Mouse (Mus musculus) lung, embryonic 14.5 days (tissue): Measurements from ENCODE around the gene Wdr5. TPM values are rescaled to one million over a fixed set of nuclear protein-coding genes. Genes with fewer than 3 reads are reported as not detected.
"Not testable (repeated sequence)": the region's sequence is repeated elsewhere in the genome, so short reads cannot be mapped to it uniquely, and the experiment has no call there.

ENCODE experiments used
- ATAC-seq: fragments of 200-750 bp; cut with Nextera tagmentation; 2 replicates; pipeline ENCODE4 v1.8.0; 2017; ENCODE audit warnings: mild to moderate bottlenecking, moderate TSS enrichment, moderate library complexity; ENCODE audit not compliant: insufficient read depth
- DNase-seq: peaks from one replicate; pipeline ENCODE4 v3.0.0-alpha.2; 2015
- H3K27ac ChIP-seq: fragments of 300-500 bp; sonication (generic); 2 replicates; pipeline ENCODE4 v1.5.1; 2014; ENCODE audit warnings: low read depth, mild to moderate bottlenecking, moderate library complexity
- H3K27me3 ChIP-seq: fragments of 300-500 bp; sonication (generic); 2 replicates; pipeline ENCODE4 v1.6.1; 2014; ENCODE audit warnings: low read length, control low read depth; ENCODE audit not compliant: insufficient read depth
- H3K36me3 ChIP-seq: fragments of 300-500 bp; sonication (generic); 2 replicates; pipeline ENCODE4 v1.6.1; 2014; ENCODE audit warnings: control low read depth; ENCODE audit not compliant: insufficient read depth
- H3K4me1 ChIP-seq: fragments of 300-500 bp; sonication (generic); 2 replicates; pipeline ENCODE4 v1.6.1; 2014; ENCODE audit warnings: antibody characterized with exemption, control low read depth; ENCODE audit not compliant: insufficient read depth
- H3K4me2 ChIP-seq: fragments of 300-500 bp; sonication (generic); 2 replicates; pipeline ENCODE4 v1.6.1; 2014; ENCODE audit warnings: mild to moderate bottlenecking
- H3K4me3 ChIP-seq: fragments of 300-500 bp; sonication (generic); 2 replicates; pipeline ENCODE4 v1.5.1; 2014; ENCODE audit warnings: low read depth, low read length
- H3K9ac ChIP-seq: fragments of 300-500 bp; sonication (generic); 2 replicates; pipeline ENCODE4 v1.6.1; 2014
- H3K9me3 ChIP-seq: fragments of 300-500 bp; sonication (generic); 2 replicates; pipeline ENCODE4 v1.6.1; 2016; ENCODE audit warnings: low read depth, low read length, control low read depth
- CTCF ChIP-seq: IDR thresholded peaks from 2 replicates; pipeline ENCODE4 v1.5.1; 2016; ENCODE audit warnings: antibody characterized with exemption, low read depth
- WGBS: fragments of 180-500 bp; shearing (Covaris S2); extraction: QIAGEN DNeasy Blood & Tissue Kit; methylation state at CpG from one replicate; pipeline ENCODE4 v1.1.7; 2014; 5-methylcytosine and 5-hydroxymethylcytosine counted together
- polyA plus RNA-seq: library from polyadenylated mRNA; unstranded; fragments of >200 nt; fragmentation: Nextera tagmentation; extraction: Ambion mirVana; gene quantifications from 2 replicates; pipeline ENCODE4 v1.2.1, GENCODE M21; 2014

Gene Wdr5
- polyA plus RNA-seq, 1 experiment from 2014 or later = 71.3 TPM

DNA sequence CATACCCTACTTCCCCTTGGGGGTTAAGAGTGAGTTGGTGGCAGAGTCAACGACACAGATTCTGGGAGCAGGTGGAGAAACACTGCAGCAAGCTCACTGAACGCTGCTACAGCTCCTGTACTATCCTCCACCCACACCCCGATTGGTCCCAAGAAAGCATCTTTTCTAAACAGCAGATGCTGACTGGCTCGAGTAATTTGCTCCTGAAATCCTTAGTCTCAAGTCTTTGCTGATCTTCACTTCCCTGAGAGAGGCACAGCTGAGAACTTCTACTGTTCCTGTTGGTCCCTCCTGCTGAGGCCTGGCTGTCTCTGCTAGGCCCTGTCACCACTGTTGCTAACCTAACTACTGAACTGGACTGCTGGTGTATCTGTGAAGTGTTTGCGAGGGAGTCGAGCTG, 29.7 kb downstream of the Wdr5 start:
- Histone ChIP-seq H3K4me1 (peaks cover 8% of the 10 kb centered on the region), H3K4me3 (no peak overlapping the region), H3K9me3 (no peaks in the 10 kb centered on the region), H3K4me2 (no peak overlapping the region), H3K27me3 (no peaks in the 10 kb centered on the region), H3K36me3 (no peaks in the 10 kb centered on the region), H3K9ac (no peak overlapping the region), H3K27ac (no peak overlapping the region)
- ATAC-seq (no peak), DNase-seq (no peak)
- WGBS = 76% methylated on average over 6 of the region's 6 CpGs
- TF ChIP-seq CTCF = no peak

GRCm38 (mm10) chr2:27545517-27545916, 30.6 kb downstream of the Wdr5 start:
- DNase-seq, H3K27ac ChIP-seq, H3K36me3 ChIP-seq, H3K9ac ChIP-seq, ATAC-seq, H3K4me3 ChIP-seq, H3K27me3 ChIP-seq, H3K9me3 ChIP-seq, H3K4me1 ChIP-seq, H3K4me2 ChIP-seq: not testable (repeated sequence)
- WGBS = 74% methylated on average over 3 of the region's 3 CpGs

DNA sequence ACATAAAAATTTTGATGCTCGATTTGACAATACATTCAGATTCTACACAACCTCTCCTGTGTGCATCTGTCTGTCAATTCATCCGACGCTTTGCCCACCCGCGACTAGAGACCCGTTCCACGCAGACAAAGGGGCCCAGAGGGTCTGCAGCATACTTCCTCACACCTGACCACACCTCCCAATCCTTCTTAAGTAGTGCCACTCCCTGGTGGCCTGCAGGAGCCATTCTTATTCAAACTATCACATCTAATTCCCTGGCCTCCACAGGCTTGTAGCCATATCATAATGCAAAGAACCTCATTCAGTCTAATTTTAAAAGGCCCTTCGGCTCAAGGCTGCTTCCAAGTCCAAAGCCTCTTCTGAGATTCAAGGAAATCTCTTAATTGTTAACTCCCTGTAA, 31.1 kb downstream of the Wdr5 start:
- not testable (repeated sequence) for H3K9me3 ChIP-seq, H3K9ac ChIP-seq, H3K4me1 ChIP-seq, DNase-seq, H3K27ac ChIP-seq, H3K27me3 ChIP-seq, H3K4me2 ChIP-seq, H3K36me3 ChIP-seq, H3K4me3 ChIP-seq, ATAC-seq
- WGBS = 90% methylated on average over 8 of the region's 8 CpGs

GRCm38 (mm10) chr2:27547326-27547725, 32.4 kb downstream of the Wdr5 start:
- no peak for DNase-seq
- Histone ChIP-seq H3K9me3 (no peaks in the 10 kb centered on the region), H3K4me2 (no peak overlapping the region), H3K27ac (no peak overlapping the region), H3K4me3 (no peak overlapping the region), H3K4me1 (no peaks in the 10 kb centered on the region), H3K9ac (no peak overlapping the region), H3K27me3 (no peaks in the 10 kb centered on the region), H3K36me3 (no peaks in the 10 kb centered on the region)
- no peak for ATAC-seq
- no peak for TF ChIP-seq CTCF
- 44% methylated on average over 1 of the region's 1 CpGs for WGBS

DNA sequence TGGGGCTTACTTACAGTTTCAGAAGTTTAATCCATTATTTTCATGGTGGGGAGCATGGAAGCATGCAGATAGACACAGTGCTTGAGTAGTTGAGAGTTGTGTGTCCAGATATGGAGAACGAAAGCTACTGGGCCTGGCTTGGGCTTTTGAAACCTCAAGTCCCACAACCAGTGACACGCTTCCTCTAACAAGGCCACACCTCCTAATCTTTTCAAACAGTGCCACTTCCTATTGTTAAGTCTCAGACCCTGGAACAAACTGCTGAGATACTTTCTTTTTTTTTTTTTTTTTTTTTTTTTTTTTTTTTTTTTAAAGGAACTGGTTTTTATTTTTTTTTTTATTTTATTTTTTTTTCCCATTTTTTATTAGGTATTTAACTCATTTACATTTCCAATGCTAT, 33.0 kb downstream of the Wdr5 start:
- Histone ChIP-seq H3K27me3 (no peaks in the 10 kb centered on the region), H3K4me3 (no peak overlapping the region), H3K4me1 (no peaks in the 10 kb centered on the region), H3K4me2 (no peak overlapping the region), H3K9ac (no peak overlapping the region), H3K36me3 (no peaks in the 10 kb centered on the region), H3K9me3 (no peaks in the 10 kb centered on the region), H3K27ac (no peak overlapping the region)
- ATAC-seq (no peak), DNase-seq (no peak)
- WGBS = 81% methylated on average over 2 of the region's 2 CpGs
- TF ChIP-seq CTCF = no peak

DNA sequence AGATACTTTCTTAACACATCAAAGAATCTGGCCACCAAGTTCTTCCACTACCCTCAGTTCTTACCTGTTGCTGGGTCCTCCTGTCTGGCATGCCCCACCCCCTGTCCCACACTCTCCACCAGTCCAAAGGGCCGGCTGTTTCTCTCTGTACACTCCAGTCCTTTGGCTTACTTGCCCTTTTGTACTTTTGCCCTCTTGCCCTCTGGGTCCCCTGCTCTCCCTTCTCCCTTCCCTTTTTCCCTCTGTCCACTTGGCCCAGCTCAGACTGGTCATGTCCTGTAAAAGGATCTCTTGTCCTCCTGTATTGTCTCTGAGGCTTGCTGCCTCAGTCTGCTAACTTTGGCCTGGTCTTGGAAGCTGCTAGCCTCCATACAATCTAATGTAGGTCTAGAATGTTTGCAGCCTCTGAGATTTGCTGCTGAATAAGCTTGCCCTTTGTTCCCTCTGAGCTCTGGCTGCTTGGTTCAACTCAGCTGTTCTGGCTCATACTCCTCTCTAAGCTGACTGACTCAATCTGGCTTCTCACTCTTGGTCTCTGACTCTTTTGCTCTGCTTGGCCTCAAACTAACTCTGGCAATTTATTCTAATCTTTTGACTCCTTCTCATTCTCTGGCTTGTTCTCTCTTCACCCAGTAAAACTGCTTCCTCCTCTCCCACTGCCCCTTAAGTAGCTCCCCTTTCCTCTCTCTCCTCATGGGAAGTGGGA, 33.9 kb downstream of the Wdr5 start:
- Histone ChIP-seq H3K9ac (no peak overlapping the region), H3K4me2 (no peak overlapping the region), H3K4me3 (no peak overlapping the region), H3K9me3 (no peaks in the 10 kb centered on the region), H3K4me1 (no peaks in the 10 kb centered on the region), H3K27ac (no peak overlapping the region), H3K27me3 (no peaks in the 10 kb centered on the region), H3K36me3 (no peaks in the 10 kb centered on the region)
- DNase-seq = no peak
- ATAC-seq = no peak
- 79% methylated on average over 1 of the region's 1 CpGs for WGBS
- TF ChIP-seq CTCF = no peak

GRCm38 (mm10) chr2:27552620-27553287, 37.8 kb downstream of the Wdr5 start:
- peak; percentile 99 for TF ChIP-seq CTCF
- no peaks in the 10 kb centered on the region for H3K27me3 ChIP-seq
- H3K9ac ChIP-seq = no peak overlapping the region
- WGBS = 10% methylated on average over 7 of the region's 7 CpGs
- H3K4me3 ChIP-seq = no peak overlapping the region
- H3K4me1 ChIP-seq = no peaks in the 10 kb centered on the region
- H3K27ac ChIP-seq = no peak overlapping the region
- DNase-seq (peak; percentile 94), ATAC-seq (0 out of 2 replicates have a peak, but pooled peaks have one; percentile 26)
- no peaks in the 10 kb centered on the region for H3K36me3 ChIP-seq
- no peaks in the 10 kb centered on the region for H3K9me3 ChIP-seq
- H3K4me2 ChIP-seq = no peak overlapping the region
